Mouse (Mus musculus): Measurements from ENCODE around the gene Asb11.

Gene Asb11

DNA sequence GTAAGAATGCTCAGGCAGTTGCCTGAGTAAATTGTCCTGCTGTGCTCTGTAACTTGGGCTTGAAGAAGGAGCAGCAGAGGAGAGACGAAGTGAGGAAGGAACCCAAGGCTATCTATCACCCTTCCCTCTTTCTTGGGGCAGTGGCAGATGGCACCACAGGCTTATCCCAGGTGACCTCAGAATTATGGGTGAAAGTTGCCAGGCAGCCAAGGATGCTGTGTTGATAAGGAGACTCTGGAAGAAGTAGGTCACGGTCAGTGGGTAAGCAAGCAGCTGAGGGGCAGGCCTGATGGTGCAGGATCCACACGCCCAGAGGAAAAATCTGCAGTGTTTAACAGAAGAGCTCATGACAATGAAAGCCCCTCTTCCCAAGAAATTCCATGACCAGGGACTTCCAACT is 4.5 kb downstream of the Asb11 start:
- in situ Hi-C loops (cut with MboI, MseI) = no loop called here

- in situ Hi-C loops (cut with MboI, MseI) = loop anchor here in 1 of 2 experiments (5.0 kb wide), 1 partner anchor 263 kb away; no protein-coding TSS in a partner anchor
Measured at GRCm38 (mm10) chrX:164445601-164446000, 8.8 kb downstream of the Asb11 start.

DNA sequence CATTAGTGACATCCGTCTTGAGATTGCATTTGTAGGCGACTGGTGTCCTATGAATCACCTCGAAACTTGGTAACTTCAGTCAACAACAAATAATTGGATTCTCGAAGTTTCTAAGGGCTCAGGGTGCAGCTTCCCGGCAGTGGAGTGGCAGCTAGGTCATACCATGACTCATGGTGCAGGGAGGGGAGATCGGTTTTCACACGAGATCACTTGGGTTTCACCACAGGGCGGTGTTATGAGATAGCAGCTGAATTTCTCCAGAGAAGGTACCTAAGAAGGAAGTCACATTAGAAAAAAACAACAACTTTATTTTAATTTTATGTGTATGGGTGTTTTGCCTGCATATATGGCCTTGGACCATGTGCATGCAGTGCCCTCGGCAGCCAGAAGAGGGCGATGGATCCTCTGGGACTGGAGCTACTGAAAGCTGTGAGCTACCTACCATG is 9.3 kb downstream of the Asb11 start:
- in situ Hi-C loops (cut with MboI, MseI) = loop anchor here in 1 of 2 experiments (5.0 kb wide), 1 partner anchor 264 kb away; no protein-coding TSS in a partner anchor

DNA sequence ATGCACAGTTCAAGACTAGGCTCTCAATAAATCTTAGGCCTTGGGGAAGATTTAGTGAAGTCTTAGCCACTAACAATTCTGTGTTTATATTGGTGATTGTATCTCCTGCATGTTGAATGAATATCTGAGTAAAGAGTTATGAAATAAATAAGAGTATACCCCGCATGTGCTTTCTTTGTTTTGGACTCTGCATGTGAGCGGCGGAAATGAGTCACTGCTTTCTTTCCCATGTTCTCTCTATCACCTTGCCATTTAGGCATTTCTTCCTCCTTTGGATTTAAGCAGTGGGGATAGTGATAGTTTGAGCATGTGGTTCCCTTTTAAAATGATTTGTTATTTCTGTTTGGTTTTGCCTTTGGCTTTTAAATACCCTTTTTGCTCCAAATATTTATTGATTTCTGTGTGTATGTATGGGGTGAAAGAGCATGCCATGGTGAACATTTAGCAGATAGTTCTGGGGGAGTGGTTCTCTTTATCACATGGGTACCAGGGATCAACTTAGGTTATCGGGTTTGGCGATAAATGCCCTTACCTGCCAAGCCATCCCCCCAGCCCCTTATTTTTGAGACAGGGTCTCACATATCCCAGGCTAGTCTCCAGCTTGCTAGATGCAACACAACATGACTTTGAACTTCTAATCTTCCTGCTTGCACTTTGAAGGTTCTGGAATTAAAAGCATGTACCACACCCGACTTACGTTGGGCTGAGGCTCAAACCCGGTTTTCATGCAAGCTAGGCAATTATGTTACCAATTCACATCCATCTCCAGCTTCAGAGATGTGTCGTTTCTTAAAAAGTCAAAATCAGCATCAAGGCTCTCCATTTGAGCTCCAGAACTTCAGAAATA is 10.3 kb downstream of the Asb11 start:
- in situ Hi-C loops (cut with MboI, MseI) = loop anchor here in 1 of 2 experiments (5.0 kb wide), 1 partner anchor 265 kb away; no protein-coding TSS in a partner anchor

DNA sequence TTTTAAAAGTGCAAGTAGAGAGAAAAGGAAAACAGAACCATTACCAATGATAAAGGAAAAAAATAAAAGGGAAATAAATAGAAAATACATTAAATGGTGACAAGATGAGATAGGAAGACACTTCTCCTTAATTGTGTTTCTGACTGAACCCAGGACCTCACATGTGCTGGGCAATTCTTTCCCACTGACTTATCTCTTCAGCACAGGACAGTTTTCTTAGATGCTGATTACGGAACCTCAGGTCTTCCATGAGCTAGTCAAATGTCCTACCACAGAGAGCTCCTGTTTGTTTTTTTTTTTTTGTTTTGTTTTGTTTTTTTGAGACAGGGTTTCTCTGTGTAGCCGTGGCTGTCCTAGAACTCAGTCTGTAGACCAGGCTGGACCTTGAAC is 10.9 kb downstream of the Asb11 start:
- in situ Hi-C loops (cut with MboI, MseI) = loop anchor here in 1 of 2 experiments (5.0 kb wide), 1 partner anchor 265 kb away; no protein-coding TSS in a partner anchor

DNA sequence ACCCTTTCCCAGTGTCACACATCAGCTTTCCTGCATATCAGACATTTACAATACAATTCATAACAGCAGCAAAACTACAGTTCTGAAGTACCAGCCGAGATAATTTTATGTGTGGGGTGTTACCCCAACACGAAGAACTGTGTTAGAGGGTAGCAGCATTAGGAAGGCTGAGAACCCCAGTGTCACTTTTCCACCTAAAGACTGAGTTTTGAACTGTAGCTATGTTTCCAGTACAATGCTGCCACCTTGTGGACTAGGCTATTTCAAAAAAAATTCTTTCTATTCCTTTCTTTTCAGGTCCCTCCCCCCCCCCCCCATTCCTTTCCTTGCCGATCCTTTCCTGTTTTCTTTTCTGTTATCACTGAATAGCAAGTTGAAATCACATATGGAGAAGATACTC is 12.4 kb downstream of the Asb11 start:
- in situ Hi-C loops (cut with MboI, MseI) = loop anchor here in 1 of 2 experiments (5.0 kb wide), 1 partner anchor 267 kb away; no protein-coding TSS in a partner anchor

GRCm38 (mm10) chrX:164459205-164459878 is 22.5 kb downstream of the Asb11 start:
- in situ Hi-C loops (cut with MboI, MseI) = no loop called here

- in situ Hi-C loops (cut with MboI, MseI) = no loop called here
Measured at GRCm38 (mm10) chrX:164502258-164502657, 65.5 kb downstream of the Asb11 start.

- in situ Hi-C loops (cut with MboI, MseI) = no loop called here
Measured at GRCm38 (mm10) chrX:164505709-164506498, 69.1 kb downstream of the Asb11 start, which contains the start of gene Asb9. Gene Asb9 (plus strand): TSS chrX:164506327.

- in situ Hi-C loops (cut with MboI, MseI) = no loop called here
Measured at GRCm38 (mm10) chrX:164507068-164507467, 70.3 kb downstream of the Asb11 start.

- in situ Hi-C loops (cut with MboI, MseI) = no loop called here
Measured at GRCm38 (mm10) chrX:164508728-164509127, 71.9 kb downstream of the Asb11 start.
